Mouse (Mus musculus) liver, embryonic 14.5 days (tissue): ENCODE measurements at regions not wholly inside any gene's neighbourhood (a gene's known extent, or its start where the extent isn't known, plus 50 kb on each side); places are given as distances from the start of the nearest gene placed in this dataset.

Source experiments
- CTCF ChIP-seq: IDR thresholded peaks from 2 replicates; pipeline ENCODE4 v1.5.1; 2016; ENCODE audit warnings: antibody characterized with exemption, low read depth, control low read depth
- EP300 ChIP-seq: IDR thresholded peaks from 2 replicates; pipeline ENCODE4 v1.6.1; 2016; ENCODE audit warnings: antibody characterized with exemption, low read depth

- no peak for TF ChIP-seq EP300
- no peak for TF ChIP-seq CTCF
Observed at GRCm38 (mm10) chr17:64961887-64962286, 126.0 kb upstream of the 4930583I09Rik start.
